ENCODE assay signal across 8 mouse cellular contexts in genomic region chr9:110781731-110782130, GRCm38 (mm10). TPM values are rescaled to one million over a fixed set of nuclear protein-coding genes. Genes with fewer than 3 reads are reported as not detected.
DNase-seq lines count a peak whose midpoint lies in the region; ATAC-seq lines count a peak whose summit lies in the region.

No protein-coding gene starts in this region.

- no peaks in the 10 kb centered on the region for H3K9me3 ChIP-seq in hindbrain, embryonic 14.5 days (ENCODE audit: control insufficient read depth, low read length)

- H3K4me1 ChIP-seq in hindbrain, embryonic 14.5 days (replicated peaks; ENCODE audit: control insufficient read depth, insufficient read depth, low read length) = peaks cover 8% of the 10 kb centered on the region

- peak; percentile 18 for ATAC-seq in activated CD4-positive, CD25-positive, alpha-beta regulatory T cell, adult 4 months
- ATAC-seq in hindbrain, embryonic 14.5 days (ENCODE audit: low FRiP score) = peak; percentile 65
- no peak for ATAC-seq in inflammation-experienced regulatory T-cells, adult 6 months

- no peaks in the 10 kb centered on the region for H3K27me3 ChIP-seq in hindbrain, embryonic 14.5 days (ENCODE audit: control insufficient read depth, insufficient read depth, low read length)

- peak overlapping the region; percentile 40 for H3K4me3 ChIP-seq in hindbrain, embryonic 14.5 days (replicated peaks; ENCODE audit: low read length)

- H3K4me2 ChIP-seq in hindbrain, embryonic 14.5 days (replicated peaks) = peak overlapping the region; percentile 78

- H3K27ac ChIP-seq in hindbrain, embryonic 14.5 days = peak overlapping the region; percentile 89

- H3K36me3 ChIP-seq in hindbrain, embryonic 14.5 days (replicated peaks; ENCODE audit: control insufficient read depth, insufficient read depth) = no peaks in the 10 kb centered on the region

- peak; percentile 87 for DNase-seq in cerebellum, postnatal 14 days
- peak; percentile 64 to 78 for DNase-seq in frontal cortex, postnatal 36 days (ENCODE audit: low spot score in 2 of 2)
- DNase-seq in hindbrain, embryonic 14.5 days (ENCODE audit: low spot score) = peak; percentile 76
- peak; percentile 55 for DNase-seq in left cerebral cortex, adult 11 months (ENCODE audit: low spot score)
- peak; percentile 90 for DNase-seq in lung, postnatal 14 days
- DNase-seq in right cerebral cortex, postnatal 10 days (ENCODE audit: low spot score in 2 of 2) = peak; percentile 85 to 86

- WGBS in hindbrain, embryonic 14.5 days = under 1% methylated on average over 23 of the region's 23 CpGs

- peak overlapping the region; percentile 75 for H3K9ac ChIP-seq in hindbrain, embryonic 14.5 days

RNA-seq across cellular contexts. Expression of gene Prss42, which starts 16.2 kb away (rescaled TPM):
- not detected for polyA plus RNA-seq in activated CD4-positive, CD25-positive, alpha-beta regulatory T cell, adult 4 months (2017; shearing (Covaris generic))
- polyA plus RNA-seq in hindbrain, embryonic 14.5 days (2014; fragmentation: Nextera tagmentation; extraction: Ambion mirVana) = not detected in 2 replicates
- not detected for polyA plus RNA-seq in inflammation-experienced regulatory T-cells, adult 6 months (2017; shearing (Covaris generic))

RNA-seq across cellular contexts. Expression of gene Prss44, which starts 32.1 kb away (rescaled TPM):
- under 1 TPM in 1 of 2 experiments, not detected in 1; 0.37 TPM for polyA plus RNA-seq in activated CD4-positive, CD25-positive, alpha-beta regulatory T cell, adult 4 months (2017; shearing (Covaris generic))
- not detected in 2 replicates for polyA plus RNA-seq in hindbrain, embryonic 14.5 days (2014; fragmentation: Nextera tagmentation; extraction: Ambion mirVana)
- polyA plus RNA-seq in inflammation-experienced regulatory T-cells, adult 6 months (2017; shearing (Covaris generic)) = not detected

RNA-seq across cellular contexts. Expression of gene Pth1r, which starts 34.8 kb away (rescaled TPM):
- not detected for polyA plus RNA-seq in activated CD4-positive, CD25-positive, alpha-beta regulatory T cell, adult 4 months (2017; shearing (Covaris generic))
- 10.1 and 12.8 TPM in 2 replicates for polyA plus RNA-seq in hindbrain, embryonic 14.5 days (2014; fragmentation: Nextera tagmentation; extraction: Ambion mirVana)
- polyA plus RNA-seq in inflammation-experienced regulatory T-cells, adult 6 months (2017; shearing (Covaris generic)) = not detected

RNA-seq across cellular contexts. Expression of gene Myl3, which starts 40.1 kb away (rescaled TPM):
- polyA plus RNA-seq in activated CD4-positive, CD25-positive, alpha-beta regulatory T cell, adult 4 months (2017; shearing (Covaris generic)) = not detected
- 0.26 and 0.43 TPM in 2 replicates for polyA plus RNA-seq in hindbrain, embryonic 14.5 days (2014; fragmentation: Nextera tagmentation; extraction: Ambion mirVana)
- not detected for polyA plus RNA-seq in inflammation-experienced regulatory T-cells, adult 6 months (2017; shearing (Covaris generic))

RNA-seq across cellular contexts. Expression of gene Prss43, which starts 44.8 kb away (rescaled TPM):
- not detected for polyA plus RNA-seq in activated CD4-positive, CD25-positive, alpha-beta regulatory T cell, adult 4 months (2017; shearing (Covaris generic))
- not detected in 2 replicates for polyA plus RNA-seq in hindbrain, embryonic 14.5 days (2014; fragmentation: Nextera tagmentation; extraction: Ambion mirVana)
- polyA plus RNA-seq in inflammation-experienced regulatory T-cells, adult 6 months (2017; shearing (Covaris generic)) = not detected

Comparison
In these comparisons a context has a peak if more than half of its experiments do, and no peak if none do; other contexts are left out.
1. RNA of gene Pth1r, which starts 34.8 kb away (polyA plus RNA-seq): 10.1 to 12.8 TPM in hindbrain, embryonic 14.5 days; not detected in activated CD4-positive, CD25-positive, alpha-beta regulatory T cell, adult 4 months and not detected in inflammation-experienced regulatory T-cells, adult 6 months; every median in the first group is over 10 times any median in the second.
2. Peak in every context shown above with its lines, with median percentiles within 50 percentile points of each other: DNase-seq.